Mouse (Mus musculus): ENCODE results near the gene Arsb. TPM values are rescaled to one million over a fixed set of nuclear protein-coding genes. Genes with fewer than 3 reads are reported as not detected.

The Arsb gene
- polyA plus RNA-seq, 1 experiment from 2014 or later = 7.6 TPM

DNA sequence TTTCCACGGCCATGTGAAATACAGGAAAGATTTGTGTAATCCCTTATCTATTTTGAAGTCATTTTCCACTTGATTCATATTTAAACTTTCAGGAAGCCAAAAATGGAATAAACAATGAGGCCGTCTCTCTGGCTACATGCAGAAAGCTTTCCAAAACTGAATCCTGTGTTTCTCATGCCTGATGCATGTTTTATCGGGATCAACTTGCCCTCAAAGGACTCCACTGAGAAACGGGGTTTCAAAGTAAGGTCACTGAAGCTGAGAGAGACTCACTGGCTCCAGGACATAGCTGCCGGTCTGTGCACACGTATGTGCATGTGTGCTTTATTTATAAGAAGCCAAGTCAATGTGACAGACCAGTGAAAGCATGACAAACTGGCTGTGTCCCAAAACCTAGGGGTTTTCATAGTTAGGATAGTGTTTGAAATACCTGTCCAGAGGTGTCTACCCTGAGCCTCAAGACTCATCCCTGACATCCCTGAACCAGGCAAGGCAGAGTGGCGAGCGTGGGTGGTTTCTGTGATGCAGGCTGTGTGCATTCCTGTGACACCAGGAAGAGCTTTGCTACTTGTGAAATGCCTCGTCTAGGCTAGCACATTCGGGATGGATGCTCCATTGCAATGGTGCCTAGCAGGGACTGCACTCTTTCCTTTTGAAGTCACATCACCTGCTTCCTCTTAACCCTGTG, 75.5 kb downstream of the Arsb start:
- peaks cover 4% of the 10 kb centered on the region; the same call in 1 of the 2 replicates for H3K9me3 ChIP-seq (replicated peaks)
- no peak overlapping the region for H3K4me3 ChIP-seq
- H3K4me1 ChIP-seq (replicated peaks) = peaks cover 15% of the 10 kb centered on the region
- H3K4me2 ChIP-seq = no peak overlapping the region
- H3K36me3 ChIP-seq = no peaks in the 10 kb centered on the region
- WGBS = 66% methylated on average over 10 of the region's 10 CpGs
- no peak for ATAC-seq (ENCODE audit: insufficient number of reproducible peaks, low FRiP score)
- H3K9ac ChIP-seq = no peak overlapping the region
- H3K27ac ChIP-seq (ENCODE audit: poor library complexity, severe bottlenecking) = no peak overlapping the region
- H3K27me3 ChIP-seq (replicated peaks) = no peaks in the 10 kb centered on the region

DNA sequence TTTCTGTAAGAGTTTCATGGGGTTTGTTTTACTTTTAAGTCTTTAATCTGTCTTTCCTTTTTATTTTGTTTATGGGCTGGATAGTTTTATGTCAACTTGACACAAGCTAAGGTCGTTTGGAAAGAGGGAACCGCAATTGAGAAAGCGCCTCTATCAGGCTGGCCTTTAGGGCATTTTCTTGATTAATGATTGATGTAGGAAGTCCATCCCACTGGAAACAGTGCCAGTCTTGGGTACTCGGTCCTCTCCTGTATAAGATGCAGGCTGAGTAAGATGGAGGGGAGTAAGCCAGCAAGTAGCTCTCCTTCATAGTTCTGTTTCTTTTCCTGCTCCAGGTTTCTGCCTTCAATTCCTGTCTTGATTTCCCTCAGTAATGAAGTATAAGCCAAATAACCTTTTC, 76.2 kb downstream of the Arsb start:
- Histone ChIP-seq H3K36me3 (no peaks in the 10 kb centered on the region), H3K9ac (no peak overlapping the region), H3K4me3 (no peak overlapping the region), H3K27me3 (replicated peaks) (no peaks in the 10 kb centered on the region), H3K27ac (ENCODE audit: poor library complexity, severe bottlenecking) (no peak overlapping the region), H3K9me3 (replicated peaks) (peaks cover 4% of the 10 kb centered on the region; the same call in 1 of the 2 replicates), H3K4me1 (replicated peaks) (peaks cover 15% of the 10 kb centered on the region), H3K4me2 (no peak overlapping the region)
- ATAC-seq (ENCODE audit: insufficient number of reproducible peaks, low FRiP score) = no peak
- WGBS = 72% methylated on average over 4 of the region's 4 CpGs

DNA sequence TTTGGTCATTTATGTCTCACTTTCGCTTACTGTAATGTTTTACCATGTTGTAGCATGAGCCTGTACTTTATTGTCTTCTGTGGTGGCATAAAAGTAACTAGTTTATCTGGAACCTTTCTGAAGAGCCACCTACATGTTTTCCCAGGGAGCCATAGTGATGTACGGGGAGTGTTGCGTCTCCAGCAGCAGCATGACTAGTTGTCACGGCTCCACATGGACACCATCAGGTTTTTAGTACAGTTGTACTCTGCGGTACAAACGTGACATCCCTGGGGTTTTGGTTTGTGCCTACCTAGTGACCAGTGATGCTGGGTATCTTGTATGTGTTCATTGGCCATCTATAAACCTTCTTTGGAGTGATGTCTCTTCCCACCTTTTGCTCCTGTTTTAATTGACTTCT, 77.2 kb downstream of the Arsb start:
- Histone ChIP-seq H3K4me1 (replicated peaks) (peaks cover 15% of the 10 kb centered on the region), H3K27me3 (replicated peaks) (no peaks in the 10 kb centered on the region), H3K9ac (no peak overlapping the region), H3K27ac (ENCODE audit: poor library complexity, severe bottlenecking) (no peak overlapping the region), H3K4me2 (no peak overlapping the region), H3K36me3 (no peaks in the 10 kb centered on the region), H3K9me3 (replicated peaks) (no peaks in the 10 kb centered on the region), H3K4me3 (no peak overlapping the region)
- ATAC-seq (ENCODE audit: insufficient number of reproducible peaks, low FRiP score) = no peak
- WGBS = 84% methylated on average over 6 of the region's 6 CpGs

DNA sequence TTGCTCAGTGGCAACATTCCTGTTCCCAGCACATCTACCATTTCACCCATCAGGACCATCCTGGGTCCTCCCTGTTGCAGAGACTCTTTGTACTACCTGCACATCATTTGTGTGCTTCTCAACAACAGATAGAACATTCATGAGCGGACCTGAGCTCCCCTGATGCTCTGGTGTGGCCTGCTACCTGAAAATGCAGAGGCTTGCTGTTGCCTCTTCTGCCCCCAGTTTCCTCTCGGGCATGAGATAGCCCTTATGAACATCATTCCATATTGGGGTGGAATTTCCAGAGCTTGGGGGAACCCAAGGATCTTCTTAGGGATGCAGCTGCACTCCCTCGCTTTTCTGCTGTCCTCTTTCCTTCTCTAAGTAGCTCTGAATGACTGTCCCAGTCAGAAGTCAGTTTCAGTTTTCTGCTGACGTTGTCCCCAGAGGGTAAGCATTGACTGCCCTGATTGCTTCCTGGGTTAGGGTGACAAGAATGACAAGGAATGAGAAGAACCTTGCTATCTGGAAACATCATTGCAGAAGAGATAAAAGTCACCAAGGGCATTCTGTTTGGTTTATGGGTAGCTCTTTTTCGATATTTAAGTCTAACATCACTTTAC, 78.4 kb downstream of the Arsb start:
- ATAC-seq (ENCODE audit: insufficient number of reproducible peaks, low FRiP score) = no peak
- Histone ChIP-seq H3K4me3 (no peak overlapping the region), H3K27me3 (replicated peaks) (no peaks in the 10 kb centered on the region), H3K9ac (no peak overlapping the region), H3K36me3 (no peaks in the 10 kb centered on the region), H3K4me1 (replicated peaks) (peaks cover 15% of the 10 kb centered on the region), H3K9me3 (replicated peaks) (no peaks in the 10 kb centered on the region), H3K27ac (ENCODE audit: poor library complexity, severe bottlenecking) (no peak overlapping the region), H3K4me2 (no peak overlapping the region)
- 63% methylated on average over 5 of the region's 5 CpGs for WGBS

DNA sequence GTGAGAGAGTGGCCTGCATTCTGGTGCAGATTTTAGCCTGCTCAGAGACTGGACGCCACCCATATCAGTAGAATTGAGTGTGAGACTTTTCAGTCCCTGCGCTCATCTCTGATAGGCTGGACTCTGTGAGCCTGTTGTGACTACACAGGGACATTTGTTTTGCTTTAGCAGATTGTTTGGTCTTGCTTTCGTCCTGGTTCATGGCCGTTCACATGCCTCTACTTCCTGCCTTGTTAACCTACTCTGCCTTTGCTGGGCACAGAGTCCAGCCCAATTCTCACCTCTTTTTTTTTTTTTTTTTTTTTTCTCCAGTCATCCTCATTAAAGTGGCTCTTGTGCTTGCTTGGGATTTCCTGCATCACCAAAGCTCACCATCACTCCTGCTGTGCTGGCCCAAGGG, 79.2 kb downstream of the Arsb start:
- H3K4me3 ChIP-seq = no peak overlapping the region
- H3K9ac ChIP-seq = no peak overlapping the region
- WGBS = 18% methylated on average over 4 of the region's 4 CpGs
- H3K4me1 ChIP-seq (replicated peaks) = peaks cover 16% of the 10 kb centered on the region
- no peak overlapping the region for H3K4me2 ChIP-seq
- H3K27me3 ChIP-seq (replicated peaks) = no peaks in the 10 kb centered on the region
- no peaks in the 10 kb centered on the region for H3K36me3 ChIP-seq
- ATAC-seq (ENCODE audit: insufficient number of reproducible peaks, low FRiP score) = no peak
- H3K9me3 ChIP-seq (replicated peaks) = no peaks in the 10 kb centered on the region
- no peak overlapping the region for H3K27ac ChIP-seq (ENCODE audit: poor library complexity, severe bottlenecking)

DNA sequence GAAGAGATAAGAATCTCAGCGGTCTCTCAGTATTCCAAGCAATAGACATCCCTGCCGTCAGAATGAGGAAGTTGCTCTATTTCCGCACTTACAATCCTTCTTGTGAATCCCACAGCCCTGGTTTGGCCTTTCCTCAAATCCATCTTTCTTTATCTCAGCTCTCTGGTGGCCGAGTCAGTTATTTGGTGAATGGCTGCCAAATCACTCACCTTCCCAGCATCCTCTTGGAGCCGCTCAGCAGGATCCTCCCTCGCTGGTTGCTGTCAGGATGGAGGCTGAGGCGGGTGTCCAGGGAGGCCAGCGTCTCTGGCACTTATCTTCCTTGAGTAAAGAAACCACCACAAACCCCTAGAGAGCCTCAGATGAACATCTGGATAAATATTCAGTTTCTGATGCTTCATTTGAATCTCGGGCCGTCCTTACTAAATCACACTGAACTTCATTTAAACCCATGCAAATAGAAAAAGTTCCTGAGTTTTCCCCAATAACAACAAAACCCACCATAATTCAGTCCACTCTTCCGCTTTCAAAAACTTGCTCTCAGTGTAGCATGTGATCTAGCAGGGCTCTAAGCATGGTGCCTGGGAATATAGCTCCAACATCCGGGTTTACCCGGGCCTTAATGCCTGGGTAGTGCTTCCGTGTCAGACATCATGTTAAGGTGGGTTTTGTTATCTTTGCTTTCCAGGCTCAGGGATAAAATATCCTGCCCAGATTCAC, 81.1 kb downstream of the Arsb start:
- no peaks in the 10 kb centered on the region for H3K27me3 ChIP-seq (replicated peaks)
- no peak overlapping the region for H3K9ac ChIP-seq
- 47% methylated on average over 14 of the region's 14 CpGs for WGBS
- no peak overlapping the region for H3K27ac ChIP-seq (ENCODE audit: poor library complexity, severe bottlenecking)
- peaks cover 22% of the 10 kb centered on the region for H3K4me1 ChIP-seq (replicated peaks)
- H3K9me3 ChIP-seq (replicated peaks) = no peaks in the 10 kb centered on the region
- no peak overlapping the region for H3K4me3 ChIP-seq
- ATAC-seq (ENCODE audit: insufficient number of reproducible peaks, low FRiP score) = no peak
- no peaks in the 10 kb centered on the region for H3K36me3 ChIP-seq
- no peak overlapping the region for H3K4me2 ChIP-seq

DNA sequence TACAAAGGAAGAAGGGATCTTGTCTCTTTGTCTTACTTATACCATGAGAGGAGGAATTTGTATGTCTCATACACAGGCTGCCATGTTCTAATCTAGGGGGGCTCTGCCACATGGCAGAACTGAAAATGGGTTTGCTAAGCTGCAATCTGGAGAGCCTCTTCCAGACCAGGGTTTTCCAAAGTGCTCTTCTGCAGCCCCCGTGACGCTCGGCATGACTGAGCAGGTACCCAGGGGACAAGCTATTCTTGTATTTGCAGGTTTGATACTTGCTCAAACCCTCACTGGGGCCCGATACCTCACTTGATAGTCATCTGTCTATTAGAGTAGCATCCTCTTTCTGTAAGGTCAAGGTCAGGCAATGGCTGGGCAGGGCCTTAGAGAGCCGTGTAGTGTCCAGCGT, 82.3 kb downstream of the Arsb start:
- no peak overlapping the region for H3K27ac ChIP-seq (ENCODE audit: poor library complexity, severe bottlenecking)
- H3K36me3 ChIP-seq = no peaks in the 10 kb centered on the region
- H3K4me2 ChIP-seq = no peak overlapping the region
- ATAC-seq (ENCODE audit: insufficient number of reproducible peaks, low FRiP score) = no peak
- peaks cover 22% of the 10 kb centered on the region for H3K4me1 ChIP-seq (replicated peaks)
- H3K4me3 ChIP-seq = no peak overlapping the region
- H3K9ac ChIP-seq = no peak overlapping the region
- 88% methylated on average over 6 of the region's 6 CpGs for WGBS
- H3K27me3 ChIP-seq (replicated peaks) = no peaks in the 10 kb centered on the region
- no peaks in the 10 kb centered on the region for H3K9me3 ChIP-seq (replicated peaks)

DNA sequence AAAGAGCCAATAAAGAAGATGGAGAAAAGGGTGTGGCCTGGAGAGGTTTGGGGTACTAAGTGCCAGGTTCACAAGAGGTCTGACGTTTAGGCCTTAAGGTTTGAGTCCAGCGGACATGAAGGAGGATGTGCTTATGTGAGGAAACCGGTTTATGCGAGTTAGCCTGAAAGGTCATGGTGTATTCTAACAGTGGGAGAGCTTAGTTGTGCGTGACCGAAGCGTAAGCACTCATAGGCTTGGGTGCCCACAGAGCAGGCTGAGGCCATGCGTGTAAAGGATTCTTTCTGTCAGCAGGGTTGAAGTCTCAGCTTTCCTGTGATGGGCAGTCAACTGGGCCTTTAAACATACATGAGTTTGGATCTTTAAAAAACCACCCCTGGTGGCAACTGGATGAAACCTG, 82.9 kb downstream of the Arsb start:
- H3K4me1 ChIP-seq (replicated peaks) = peaks cover 22% of the 10 kb centered on the region
- no peaks in the 10 kb centered on the region for H3K27me3 ChIP-seq (replicated peaks)
- H3K4me2 ChIP-seq = no peak overlapping the region
- H3K9ac ChIP-seq = no peak overlapping the region
- no peak overlapping the region for H3K27ac ChIP-seq (ENCODE audit: poor library complexity, severe bottlenecking)
- 92% methylated on average over 8 of the region's 8 CpGs for WGBS
- no peaks in the 10 kb centered on the region for H3K9me3 ChIP-seq (replicated peaks)
- H3K36me3 ChIP-seq = no peaks in the 10 kb centered on the region
- no peak overlapping the region for H3K4me3 ChIP-seq
- no peak for ATAC-seq (ENCODE audit: insufficient number of reproducible peaks, low FRiP score)

DNA sequence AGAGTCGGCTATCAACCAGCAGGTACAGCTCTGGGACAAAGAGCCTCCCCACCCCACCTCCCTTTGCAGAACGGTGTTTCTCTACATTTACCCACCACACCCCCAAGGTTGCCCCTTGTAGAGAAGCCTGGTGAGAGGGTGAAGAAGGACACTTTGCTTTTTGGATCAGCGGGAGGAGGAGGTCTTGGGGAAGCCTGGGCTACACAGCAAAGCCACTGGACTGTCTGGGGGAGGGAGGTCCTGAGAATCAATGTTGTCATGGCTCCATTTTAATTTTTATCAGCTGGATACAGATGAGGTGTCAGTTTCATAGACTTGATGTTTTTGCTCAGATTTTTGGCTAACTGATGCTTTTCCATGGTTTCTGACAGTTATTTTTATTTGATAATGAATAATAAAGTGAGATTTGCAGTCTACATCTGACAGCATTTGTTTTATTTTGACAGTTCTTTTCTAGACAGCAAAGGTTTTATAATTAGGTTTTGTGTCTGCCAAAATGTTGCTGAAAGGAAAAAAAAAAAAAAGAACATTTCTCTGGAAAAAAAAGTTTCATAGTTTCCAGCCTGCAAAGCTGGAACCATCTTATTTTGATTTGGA, 83.6 kb downstream of the Arsb start:
- Histone ChIP-seq H3K9ac (no peak overlapping the region), H3K27ac (ENCODE audit: poor library complexity, severe bottlenecking) (no peak overlapping the region), H3K36me3 (no peaks in the 10 kb centered on the region), H3K4me3 (no peak overlapping the region), H3K9me3 (replicated peaks) (no peaks in the 10 kb centered on the region), H3K4me1 (replicated peaks) (peaks cover 17% of the 10 kb centered on the region), H3K27me3 (replicated peaks) (no peaks in the 10 kb centered on the region), H3K4me2 (no peak overlapping the region)
- ATAC-seq (ENCODE audit: insufficient number of reproducible peaks, low FRiP score) = no peak
- WGBS = 79% methylated on average over 3 of the region's 3 CpGs

DNA sequence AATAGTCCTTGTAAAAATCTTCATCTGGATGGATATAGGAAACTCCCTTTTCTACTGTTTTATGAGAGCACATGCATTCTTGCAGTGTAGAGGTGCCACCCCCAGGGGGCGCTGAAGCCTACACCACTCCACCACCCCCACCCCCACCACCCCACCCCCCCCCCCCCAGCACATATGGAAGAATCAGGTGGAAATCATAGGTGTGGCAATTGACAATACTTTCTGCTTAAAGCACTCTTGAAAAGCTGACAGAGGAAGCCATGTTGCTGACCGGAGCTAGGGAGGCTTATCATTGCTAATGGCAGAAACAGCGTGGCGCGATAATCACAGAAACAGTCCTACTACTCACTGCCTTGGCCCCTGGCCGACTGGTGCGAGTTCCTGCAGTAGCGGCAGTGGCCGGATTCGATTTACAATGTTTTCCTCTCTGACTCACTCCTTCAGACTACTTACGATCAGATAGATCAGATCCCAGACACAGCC, 84.3 kb downstream of the Arsb start:
- peak overlapping the region; percentile 31 for H3K4me3 ChIP-seq
- no peaks in the 10 kb centered on the region for H3K36me3 ChIP-seq
- WGBS = 14% methylated on average over 11 of the region's 11 CpGs
- ATAC-seq (ENCODE audit: insufficient number of reproducible peaks, low FRiP score) = peak; percentile 73
- H3K9me3 ChIP-seq (replicated peaks) = no peaks in the 10 kb centered on the region
- H3K27ac ChIP-seq (ENCODE audit: poor library complexity, severe bottlenecking) = 0 out of 2 replicates have a peak overlapping the region, but pooled peaks have one; percentile 9
- H3K4me2 ChIP-seq = peak overlapping the region; percentile 61
- H3K27me3 ChIP-seq (replicated peaks) = no peaks in the 10 kb centered on the region
- no peak overlapping the region; the same call in 1 of the 2 replicates for H3K9ac ChIP-seq
- peaks cover 13% of the 10 kb centered on the region for H3K4me1 ChIP-seq (replicated peaks)

DNA sequence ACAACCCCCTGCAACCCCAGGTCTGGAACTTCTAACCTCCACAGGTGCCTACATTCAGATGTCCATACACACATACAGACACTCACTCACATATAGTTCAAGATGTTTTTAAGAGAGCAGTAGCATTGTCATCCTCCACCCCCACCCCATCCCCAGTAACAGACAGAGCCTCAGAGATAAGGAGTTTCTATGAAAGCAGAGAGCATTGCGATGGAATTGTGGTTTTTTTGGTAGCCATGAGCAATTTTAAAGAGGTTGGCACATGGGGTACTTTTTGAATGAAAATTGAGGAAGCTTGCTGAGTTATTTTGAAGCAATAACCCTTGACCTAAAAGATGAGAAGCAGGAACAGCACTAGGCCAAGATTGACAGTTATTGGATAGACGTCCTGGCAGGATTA, 89.8 kb downstream of the Arsb start:
- ATAC-seq (ENCODE audit: insufficient number of reproducible peaks, low FRiP score) = no peak
- H3K9me3 ChIP-seq (replicated peaks) = no peaks in the 10 kb centered on the region
- H3K4me1 ChIP-seq (replicated peaks) = 0 out of 2 replicates have a peak, but pooled peaks cover under 1% of the 10 kb centered on the region
- H3K9ac ChIP-seq = no peak overlapping the region
- no peak overlapping the region for H3K27ac ChIP-seq (ENCODE audit: poor library complexity, severe bottlenecking)
- 62% methylated on average over 2 of the region's 2 CpGs for WGBS
- H3K4me3 ChIP-seq = no peak overlapping the region
- no peaks in the 10 kb centered on the region for H3K27me3 ChIP-seq (replicated peaks)
- H3K36me3 ChIP-seq = no peaks in the 10 kb centered on the region
- no peak overlapping the region for H3K4me2 ChIP-seq

Measured in heart, embryonic 12.5 days (tissue).